Mouse (Mus musculus): ENCODE results near the gene Ctnnd2. TPM values are rescaled to one million over a fixed set of nuclear protein-coding genes. Genes with fewer than 3 reads are reported as not detected.

Gene Ctnnd2
- polyA plus RNA-seq, 1 experiment = 0.31 TPM

DNA sequence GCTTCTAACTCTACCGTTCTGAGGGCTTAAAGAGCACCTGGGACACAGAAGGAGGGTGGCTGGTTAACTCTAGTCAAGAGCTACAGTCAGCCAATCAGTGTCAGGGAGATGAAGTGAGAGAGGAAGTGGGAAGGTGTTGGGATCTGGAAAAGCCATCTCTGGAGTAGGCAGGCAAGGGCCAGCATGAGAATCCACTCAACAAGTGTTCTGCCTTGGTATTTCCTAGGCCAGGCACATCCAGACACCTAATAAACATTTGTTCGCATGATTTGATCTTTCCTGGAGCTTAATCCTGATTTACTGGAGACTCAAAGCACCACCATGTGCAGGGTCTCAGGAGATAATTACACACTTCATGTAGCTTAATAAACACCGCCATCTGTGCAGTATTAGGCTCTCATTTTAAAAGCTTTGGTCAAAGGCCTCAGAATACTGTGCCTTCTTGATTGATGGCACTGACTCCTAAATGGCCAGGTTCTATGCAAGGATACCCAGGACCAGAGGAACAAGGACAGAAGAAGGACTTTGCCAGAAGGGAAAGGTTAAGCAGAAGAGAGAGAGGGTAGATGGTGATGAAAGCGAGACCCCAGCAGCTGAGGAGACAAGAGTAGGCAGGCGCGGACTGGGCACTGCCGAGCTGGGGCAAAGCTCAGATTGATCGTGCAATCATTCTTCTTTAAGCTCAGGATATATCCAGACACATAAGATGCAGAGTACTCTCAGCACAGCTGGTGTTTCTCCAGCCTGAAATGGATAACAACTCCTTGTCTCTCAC is 833.8 kb downstream of the Ctnnd2 start:
- no peak for DNase-seq (ENCODE audit: low read depth, low spot score)
- 79% methylated on average over 8 of the region's 8 CpGs for WGBS

DNA sequence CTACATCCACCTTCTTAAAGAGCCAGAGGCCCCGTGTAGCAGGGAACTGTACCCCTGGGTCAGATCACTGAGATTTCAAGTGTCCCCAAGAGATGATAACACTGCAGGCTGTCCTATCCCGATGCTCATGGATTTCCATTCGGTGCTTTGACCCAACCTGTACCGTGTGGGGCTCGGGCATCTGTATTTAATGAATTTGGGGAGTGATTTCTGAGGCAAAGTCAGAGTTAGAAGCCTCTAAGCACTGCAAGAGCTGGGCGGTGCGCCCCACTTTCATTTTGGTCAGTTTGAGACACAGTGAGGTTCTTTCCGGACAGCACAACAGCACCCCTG is 834.4 kb downstream of the Ctnnd2 start:
- DNase-seq (ENCODE audit: low read depth, low spot score) = no peak
- WGBS = 82% methylated on average over 8 of the region's 8 CpGs

DNA sequence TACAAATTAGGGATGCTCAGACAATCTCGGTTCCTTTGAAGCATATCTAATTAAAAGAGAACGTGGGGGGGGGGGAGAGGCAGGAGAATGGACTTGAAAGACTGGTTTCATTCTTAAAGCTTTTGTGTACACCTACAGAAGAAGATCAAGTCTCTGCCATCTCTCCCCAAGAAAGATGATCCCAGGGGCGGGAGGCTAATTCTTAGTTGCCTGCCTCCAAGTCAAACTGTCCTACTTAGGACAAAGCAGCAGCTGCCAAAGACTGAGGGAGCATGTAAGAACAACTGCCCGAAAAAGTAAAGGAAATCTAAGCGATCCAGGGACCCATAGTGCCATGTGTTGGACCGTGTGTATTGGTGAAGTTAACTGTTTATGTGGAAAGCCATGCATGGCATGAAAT is 836.2 kb downstream of the Ctnnd2 start:
- DNase-seq (ENCODE audit: low read depth, low spot score) = no peak
- 70% methylated on average over 6 of the region's 6 CpGs for WGBS

DNA sequence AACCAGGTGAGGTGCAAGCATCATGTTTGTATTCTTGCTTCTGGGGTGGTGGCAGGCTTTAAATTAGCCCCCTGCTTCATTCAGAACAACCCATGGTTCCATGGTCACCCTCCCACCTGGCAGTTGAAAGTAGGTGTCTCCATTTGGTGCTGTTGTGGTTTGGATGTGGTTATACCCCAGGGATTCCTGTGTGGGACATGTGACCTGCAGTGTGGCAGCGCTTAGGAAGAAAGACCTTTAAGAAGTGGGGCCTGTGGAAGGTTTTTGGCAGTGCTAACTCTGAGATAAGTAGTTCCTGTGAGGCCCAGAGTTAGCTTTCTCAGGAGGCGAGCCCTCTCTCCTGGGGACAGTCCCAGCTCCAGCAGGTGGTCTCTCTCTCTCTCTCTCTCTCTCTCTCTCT is 848.4 kb downstream of the Ctnnd2 start:
- DNase-seq (ENCODE audit: low read depth, low spot score) = no peak
- WGBS = 64% methylated on average over 2 of the region's 2 CpGs

DNA sequence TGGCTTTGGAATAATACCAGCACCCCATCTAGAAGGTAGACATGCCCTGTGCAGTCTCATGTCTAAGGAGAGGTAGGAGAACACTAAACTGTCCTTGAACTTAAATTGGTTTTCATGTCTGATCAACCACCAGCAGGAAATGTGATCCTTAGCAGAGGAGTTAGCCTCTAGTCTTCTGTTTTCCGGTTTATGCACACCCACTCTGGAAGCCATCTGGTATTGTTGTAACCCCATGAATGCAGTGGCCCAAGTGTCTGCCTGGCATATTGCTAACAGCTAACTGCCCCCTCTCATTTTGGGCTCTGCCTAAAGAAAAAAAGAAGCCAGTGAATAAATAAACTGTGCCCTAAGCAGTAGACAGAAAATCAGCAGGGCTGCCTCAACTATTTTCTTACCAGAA is 849.6 kb downstream of the Ctnnd2 start:
- WGBS = 56% methylated on average over 1 of the region's 1 CpGs
- no peak for DNase-seq (ENCODE audit: low read depth, low spot score)

DNA sequence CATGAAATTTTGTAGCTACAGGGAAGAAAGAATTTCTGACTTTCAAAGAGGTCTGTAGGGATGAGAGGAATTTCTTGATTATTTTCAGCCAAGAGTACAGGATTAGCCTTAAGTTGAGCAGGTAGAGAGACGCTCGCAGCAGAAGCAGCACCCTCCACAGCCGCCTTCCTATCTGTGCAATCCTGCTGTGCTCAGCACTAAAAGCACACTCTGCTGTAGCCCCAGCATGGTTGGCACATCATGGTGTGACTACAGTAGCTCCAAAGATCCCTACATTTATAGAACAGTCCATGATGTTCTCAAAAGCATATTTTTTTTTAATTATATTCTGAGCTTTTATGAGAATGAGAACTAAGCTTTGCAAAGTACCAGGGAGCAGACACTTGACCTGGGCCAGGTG is 850.1 kb downstream of the Ctnnd2 start:
- 96% methylated on average over 3 of the region's 3 CpGs for WGBS
- DNase-seq (ENCODE audit: low read depth, low spot score) = no peak

DNA sequence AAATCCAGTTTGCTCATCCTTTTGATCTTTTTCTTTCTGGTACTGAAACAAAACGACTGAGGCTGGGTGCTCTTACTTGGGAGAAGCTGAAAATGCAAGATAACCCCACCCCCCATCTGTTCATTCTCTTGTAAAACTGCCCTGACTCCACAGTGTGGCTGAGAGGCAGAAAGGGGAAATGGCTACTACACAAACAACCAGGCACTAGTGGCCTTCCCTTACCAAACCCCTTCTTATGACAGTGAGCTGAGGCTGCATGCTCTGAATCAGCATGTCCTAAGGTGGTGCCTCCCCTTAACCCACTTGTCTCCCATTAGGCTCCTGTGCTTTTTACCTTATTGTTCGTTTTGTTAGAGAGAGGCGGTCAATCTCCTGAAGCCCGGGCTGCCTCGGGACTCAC is 851.4 kb downstream of the Ctnnd2 start:
- no peak for DNase-seq (ENCODE audit: low read depth, low spot score)
- 81% methylated on average over 5 of the region's 5 CpGs for WGBS

DNA sequence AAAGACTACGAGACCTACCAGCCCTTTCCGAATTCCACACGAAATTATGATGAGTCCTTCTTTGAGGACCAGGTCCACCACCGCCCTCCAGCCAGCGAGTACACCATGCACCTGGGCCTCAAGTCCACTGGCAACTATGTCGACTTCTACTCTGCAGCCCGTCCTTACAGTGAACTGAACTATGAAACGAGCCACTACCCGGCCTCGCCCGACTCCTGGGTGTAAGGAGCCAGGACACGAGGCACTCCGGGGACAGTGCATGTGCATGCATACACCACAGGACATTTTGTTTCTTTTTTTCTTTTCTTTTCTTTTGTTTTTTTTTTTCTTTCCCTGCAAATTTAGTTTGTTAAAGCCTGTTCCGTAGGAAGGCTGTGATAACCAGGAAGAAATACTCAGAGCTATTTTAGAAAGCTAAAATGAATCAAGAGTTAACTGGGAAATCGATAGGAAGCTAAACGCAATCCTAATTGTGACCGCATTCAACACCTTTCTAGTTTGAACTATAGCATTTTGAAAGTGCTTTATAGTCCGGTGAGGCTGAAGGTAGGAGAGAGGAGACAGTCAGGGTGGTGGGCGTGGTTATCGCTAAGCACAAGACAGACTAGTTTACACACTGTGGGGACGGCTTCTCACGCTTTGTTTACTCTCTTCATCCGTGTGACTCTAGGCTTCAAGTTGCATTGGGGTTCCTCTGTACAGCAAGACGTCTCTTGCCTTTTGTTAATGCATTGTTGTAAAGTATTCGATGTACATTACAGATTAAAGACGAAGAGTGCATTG is 855.2 kb downstream of the Ctnnd2 start:
- 48% methylated on average over 26 of the region's 26 CpGs for WGBS
- DNase-seq (ENCODE audit: low read depth, low spot score) = no peak

DNA sequence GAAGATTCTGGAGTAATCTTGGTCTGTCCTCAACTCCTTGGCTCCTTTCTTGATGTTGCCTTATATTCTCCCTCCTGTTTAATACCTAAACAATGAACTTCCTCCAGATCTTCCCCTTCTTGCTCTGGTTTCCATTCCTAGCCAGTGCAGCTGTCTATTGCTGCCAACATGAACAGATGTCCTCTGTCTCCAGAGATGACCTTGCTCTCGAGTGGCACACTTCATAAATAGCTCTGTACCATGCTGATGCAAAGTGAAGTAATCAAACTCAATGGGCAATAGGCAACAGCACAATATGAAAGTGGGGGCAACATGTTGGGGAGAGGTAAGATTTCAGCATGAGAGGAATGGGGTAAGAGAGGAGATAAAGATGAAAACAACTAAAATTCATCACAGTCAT is 872.6 kb downstream of the Ctnnd2 start:
- WGBS = 40% methylated on average over 1 of the region's 1 CpGs
- DNase-seq (ENCODE audit: low read depth, low spot score) = no peak

DNA sequence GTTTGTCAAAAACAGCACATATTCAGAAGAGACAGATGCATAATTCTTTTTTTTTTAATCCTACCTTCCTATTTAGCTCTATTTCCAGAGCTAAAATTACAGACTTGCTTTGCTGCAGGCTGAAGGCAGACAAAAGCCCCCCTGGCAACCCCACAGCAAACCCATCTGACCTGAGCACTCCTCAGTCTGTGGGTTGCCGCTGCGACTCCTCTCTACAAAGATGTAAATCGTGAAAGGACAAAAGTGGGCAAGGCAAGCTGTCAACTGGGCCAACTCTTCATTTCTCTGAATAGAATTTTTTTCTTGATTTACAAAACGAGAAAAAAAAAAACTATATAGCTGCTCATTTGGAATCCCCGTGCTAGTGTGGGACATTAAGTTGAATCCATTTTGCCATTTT is 879.1 kb downstream of the Ctnnd2 start:
- WGBS = 86% methylated on average over 5 of the region's 5 CpGs
- DNase-seq (ENCODE audit: low read depth, low spot score) = no peak

DNA sequence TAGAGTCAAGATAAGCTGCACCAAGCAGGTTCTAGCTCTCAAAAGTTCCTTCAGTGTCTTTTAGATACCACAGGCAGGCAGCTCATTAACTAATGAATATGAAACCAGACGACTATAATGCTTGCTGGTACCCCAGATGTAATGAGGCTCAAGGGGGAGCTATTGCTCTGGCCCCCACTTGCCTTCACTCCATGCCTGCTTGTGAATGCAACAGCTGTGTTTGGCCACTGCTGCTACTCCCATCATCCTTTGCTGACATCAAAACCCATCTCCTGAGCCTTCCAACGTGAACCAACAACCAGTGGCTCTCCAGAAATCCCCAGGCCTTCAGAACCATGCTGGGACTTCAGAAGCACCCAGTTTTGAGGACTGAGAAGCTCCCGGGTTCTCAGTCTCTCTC is 883.8 kb downstream of the Ctnnd2 start:
- 45% methylated on average over 3 of the region's 3 CpGs for WGBS
- DNase-seq (ENCODE audit: low read depth, low spot score) = no peak

DNA sequence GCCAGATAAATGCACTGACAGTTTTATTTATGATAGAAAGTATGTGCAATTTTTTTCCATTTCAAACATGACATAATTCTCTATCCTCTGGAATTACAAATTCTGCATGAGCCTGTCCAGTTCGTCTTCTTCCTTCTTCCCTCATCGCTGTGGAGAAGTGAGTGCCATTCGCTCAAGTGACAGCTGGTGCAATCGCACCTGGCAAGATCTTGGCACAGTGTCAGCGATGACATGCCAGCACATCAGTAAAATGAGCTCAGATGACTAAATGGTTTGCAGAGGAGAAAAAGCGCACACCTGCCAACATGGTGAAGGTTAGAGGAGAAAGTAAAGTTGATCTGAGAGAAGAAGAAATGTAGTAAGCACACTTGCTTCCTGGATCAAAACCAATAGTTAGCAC is 885.9 kb downstream of the Ctnnd2 start:
- WGBS = 67% methylated on average over 6 of the region's 6 CpGs
- no peak for DNase-seq (ENCODE audit: low read depth, low spot score)

DNA sequence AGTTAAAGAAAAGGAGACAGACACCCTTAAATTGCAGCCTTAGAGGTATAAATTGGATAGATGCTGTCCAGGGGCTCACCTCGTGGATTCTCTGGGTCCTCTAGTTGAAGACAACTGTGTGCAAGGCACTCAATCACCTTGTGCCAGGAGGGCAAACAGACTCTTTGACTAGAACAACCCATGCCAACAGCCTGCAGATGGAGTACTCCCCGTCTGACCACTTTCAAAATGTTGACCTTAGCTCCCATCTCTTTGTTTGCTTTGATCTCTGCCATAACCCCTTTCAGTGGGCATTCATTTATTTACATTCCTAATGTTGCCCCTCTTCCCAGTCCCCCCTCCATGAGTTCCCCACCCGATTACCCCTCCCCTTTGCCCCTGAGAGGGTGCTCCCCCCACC is 891.3 kb downstream of the Ctnnd2 start:
- DNase-seq (ENCODE audit: low read depth, low spot score) = no peak
- WGBS = 23% methylated on average over 3 of the region's 3 CpGs

DNA sequence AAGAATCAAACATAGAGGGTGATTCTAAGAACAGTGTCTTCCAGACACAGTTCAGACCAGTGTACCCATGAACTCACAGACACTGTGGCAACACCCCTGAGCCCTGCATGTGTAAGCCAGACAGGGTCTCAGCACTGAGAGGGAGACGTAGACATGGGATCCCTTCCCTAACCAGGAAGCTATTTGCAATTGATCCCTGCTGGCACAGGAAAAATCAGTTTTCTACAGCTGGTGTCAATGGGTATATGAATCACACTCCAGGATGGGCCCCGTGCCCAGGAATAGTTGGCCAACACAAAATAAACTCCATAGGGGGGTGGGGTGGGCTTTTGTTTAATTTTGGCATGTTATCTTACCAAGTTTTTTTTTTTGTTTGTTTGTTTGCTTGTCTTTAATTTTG is 895.7 kb downstream of the Ctnnd2 start:
- WGBS = 57% methylated on average over 2 of the region's 2 CpGs
- no peak for DNase-seq (ENCODE audit: low read depth, low spot score)

DNA sequence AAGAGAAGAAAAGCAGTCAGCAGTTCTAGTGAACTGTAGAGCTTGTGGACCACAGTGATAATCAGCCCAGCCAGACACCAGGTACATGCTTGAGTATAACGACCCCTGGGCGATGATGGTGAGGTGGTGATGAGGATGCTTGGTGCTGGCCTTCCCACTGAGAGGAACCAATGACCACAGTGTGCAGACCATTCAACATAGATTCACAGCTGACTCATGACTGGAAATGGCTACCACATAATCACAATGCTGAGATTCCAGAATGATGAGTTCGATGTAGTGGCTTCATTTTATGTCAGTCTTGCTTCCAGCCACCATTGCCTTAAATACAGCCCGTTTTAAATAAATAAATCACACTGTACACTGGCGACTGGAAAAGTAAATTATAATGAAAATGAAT is 897.9 kb downstream of the Ctnnd2 start:
- WGBS = 77% methylated on average over 5 of the region's 5 CpGs
- DNase-seq (ENCODE audit: low read depth, low spot score) = no peak

All from large intestine, adult 2 months (tissue).